Mouse (Mus musculus) hindbrain, embryonic 16.5 days (tissue): ENCODE measurements around the gene Susd1. TPM values are rescaled to one million over a fixed set of nuclear protein-coding genes. Genes with fewer than 3 reads are reported as not detected.
A peak's percentile ranks its signal among the peaks of the same experiment; 100 is the strongest.

Experiments
- ATAC-seq: fragments of 200-750 bp; cut with Nextera tagmentation; 2 replicates; pipeline ENCODE4 v1.8.0; 2017; ENCODE audit warnings: moderate TSS enrichment, moderate library complexity
- H3K27ac ChIP-seq: fragments of 300-500 bp; sonication (generic); 2 replicates; pipeline ENCODE4 v1.5.1; 2014; ENCODE audit warnings: low read depth, mild to moderate bottlenecking, control low read depth, low read length, moderate library complexity
- H3K27me3 ChIP-seq: fragments of 300-500 bp; sonication (generic); replicated peaks from 2 replicates; pipeline ENCODE4 v1.6.1; 2014; ENCODE audit warnings: low read length; ENCODE audit not compliant: control insufficient read depth, insufficient read depth
- H3K36me3 ChIP-seq: fragments of 300-500 bp; sonication (generic); 2 replicates; pipeline ENCODE4 v1.6.1; 2014; ENCODE audit warnings: mild to moderate bottlenecking, low read length, moderate library complexity, mixed read lengths; ENCODE audit not compliant: control insufficient read depth, insufficient read depth
- H3K4me1 ChIP-seq: fragments of 300-500 bp; sonication (generic); 2 replicates; pipeline ENCODE4 v1.6.1; 2014; ENCODE audit warnings: low read depth, low read length; ENCODE audit not compliant: control insufficient read depth, insufficient read depth
- H3K4me2 ChIP-seq: fragments of 300-500 bp; sonication (generic); 2 replicates; pipeline ENCODE4 v1.6.1; 2014; ENCODE audit warnings: mild to moderate bottlenecking, low read length, control low read depth, moderate library complexity
- H3K4me3 ChIP-seq: fragments of 300-500 bp; sonication (generic); 2 replicates; pipeline ENCODE4 v1.5.1; 2014; ENCODE audit warnings: mild to moderate bottlenecking, low read length, control low read depth, moderate library complexity
- H3K9ac ChIP-seq: fragments of 300-500 bp; sonication (generic); 2 replicates; pipeline ENCODE4 v1.6.1; 2014; ENCODE audit warnings: low read depth, mild to moderate bottlenecking, control low read depth, low read length, moderate library complexity
- H3K9me3 ChIP-seq: fragments of 300-500 bp; sonication (generic); 2 replicates; pipeline ENCODE4 v1.6.1; 2014; ENCODE audit warnings: mild to moderate bottlenecking, low read length, moderate library complexity; ENCODE audit not compliant: control insufficient read depth
- WGBS: fragments of 180-500 bp; shearing (Covaris S2); extraction: QIAGEN DNeasy Blood & Tissue Kit; methylation state at CpG from one replicate; pipeline ENCODE4 v1.1.7; 2014; 5-methylcytosine and 5-hydroxymethylcytosine counted together
- polyA plus RNA-seq: library from polyadenylated mRNA; unstranded; fragments of >200 nt; fragmentation: Nextera tagmentation; extraction: Ambion mirVana; gene quantifications from 2 replicates; pipeline ENCODE4 v1.2.1, GENCODE M21; 2015

The Susd1 gene
- polyA plus RNA-seq, 1 experiment from 2014 or later = 2.1 TPM

DNA sequence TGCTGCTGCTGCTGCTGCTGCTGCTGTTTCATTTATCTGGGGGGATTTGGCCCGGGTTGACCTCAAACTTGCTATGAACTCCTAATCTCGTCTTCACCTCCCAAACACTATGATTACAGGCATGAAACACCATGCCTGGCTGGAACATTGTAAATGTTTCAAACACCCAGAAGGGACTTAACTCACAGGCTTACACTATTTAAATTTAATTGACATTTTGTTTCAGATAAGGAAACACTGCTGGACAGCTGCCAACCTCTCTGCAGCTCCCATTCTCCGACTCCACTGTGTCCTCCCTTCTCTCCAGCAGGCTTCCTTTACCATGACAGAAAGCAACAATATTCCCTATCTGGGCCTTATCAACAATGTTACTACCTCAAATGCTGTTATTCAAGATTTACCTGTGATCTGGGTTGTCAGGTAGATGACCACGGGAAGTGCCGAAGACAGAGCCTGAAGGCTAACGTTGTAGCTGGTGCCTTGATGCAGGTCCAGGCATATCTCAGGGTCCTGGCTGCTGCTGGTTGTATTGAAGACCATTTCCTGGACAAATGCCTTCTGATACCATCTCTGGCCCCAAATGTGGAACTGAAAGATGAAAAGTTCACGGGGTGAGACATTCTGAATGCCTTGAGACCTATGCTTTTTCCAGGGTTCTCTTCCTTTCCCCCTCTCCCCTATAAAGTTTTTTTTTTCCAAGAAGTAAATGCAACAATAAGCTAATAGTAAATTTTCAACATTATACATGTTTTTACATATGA lies 88.8 kb downstream of the Susd1 start:
- no peaks in the 10 kb centered on the region for H3K4me1 ChIP-seq
- 78% methylated on average over 7 of the region's 7 CpGs for WGBS
- no peak overlapping the region for H3K27ac ChIP-seq
- no peaks in the 10 kb centered on the region for H3K27me3 ChIP-seq
- H3K4me2 ChIP-seq = no peak overlapping the region
- ATAC-seq = no peak
- H3K36me3 ChIP-seq = no peaks in the 10 kb centered on the region
- no peak overlapping the region for H3K9ac ChIP-seq
- H3K4me3 ChIP-seq = no peak overlapping the region
- H3K9me3 ChIP-seq = no peaks in the 10 kb centered on the region

DNA sequence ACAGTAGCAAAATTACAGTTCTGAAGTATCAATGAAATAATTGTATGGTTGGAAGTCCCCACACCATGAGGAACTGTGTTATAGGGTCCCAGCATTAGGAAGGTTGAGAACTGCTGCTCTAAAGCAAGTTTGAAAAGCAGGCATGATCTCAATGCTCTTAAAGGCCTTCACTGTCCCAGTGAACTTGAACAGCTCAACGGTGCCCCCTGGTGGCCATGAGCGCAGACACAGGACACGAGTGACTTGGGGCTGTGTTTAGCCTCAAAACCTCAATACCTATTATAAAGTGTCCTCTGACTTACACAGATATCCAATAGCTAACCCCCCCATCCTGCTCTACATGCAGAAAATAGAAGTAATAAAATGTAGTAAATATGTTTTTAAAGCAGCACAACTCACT lies 97.7 kb downstream of the Susd1 start:
- ATAC-seq = peak; percentile 90
- H3K9me3 ChIP-seq = no peaks in the 10 kb centered on the region
- no peaks in the 10 kb centered on the region for H3K27me3 ChIP-seq
- H3K9ac ChIP-seq = no peak overlapping the region
- no peak overlapping the region for H3K4me2 ChIP-seq
- no peak overlapping the region for H3K4me3 ChIP-seq
- no peak overlapping the region for H3K27ac ChIP-seq
- no peaks in the 10 kb centered on the region for H3K36me3 ChIP-seq
- WGBS = 2% methylated on average over 3 of the region's 3 CpGs
- H3K4me1 ChIP-seq = peaks cover 5% of the 10 kb centered on the region

DNA sequence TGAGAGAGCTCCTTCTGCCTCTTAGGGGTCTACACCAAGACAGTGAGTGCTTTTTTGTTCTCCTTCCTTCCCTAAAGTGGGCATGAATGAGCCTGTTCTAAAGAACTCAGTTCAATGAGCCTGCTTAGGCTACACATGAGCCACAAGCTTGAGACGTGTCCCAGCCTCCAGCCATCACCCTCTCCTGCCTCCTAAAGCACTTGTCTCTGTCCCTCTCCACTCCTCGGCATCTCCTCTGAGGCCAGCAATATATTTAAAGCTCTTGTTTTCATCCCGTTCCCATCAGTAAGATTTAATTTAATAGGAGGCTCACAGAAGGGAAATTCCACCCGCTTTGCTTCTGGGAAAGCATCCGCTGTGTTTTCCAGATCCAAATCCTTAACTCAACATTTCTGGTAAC lies 98.4 kb downstream of the Susd1 start:
- H3K4me3 ChIP-seq = no peak overlapping the region
- no peak for ATAC-seq
- WGBS = 74% methylated on average over 5 of the region's 5 CpGs

DNA sequence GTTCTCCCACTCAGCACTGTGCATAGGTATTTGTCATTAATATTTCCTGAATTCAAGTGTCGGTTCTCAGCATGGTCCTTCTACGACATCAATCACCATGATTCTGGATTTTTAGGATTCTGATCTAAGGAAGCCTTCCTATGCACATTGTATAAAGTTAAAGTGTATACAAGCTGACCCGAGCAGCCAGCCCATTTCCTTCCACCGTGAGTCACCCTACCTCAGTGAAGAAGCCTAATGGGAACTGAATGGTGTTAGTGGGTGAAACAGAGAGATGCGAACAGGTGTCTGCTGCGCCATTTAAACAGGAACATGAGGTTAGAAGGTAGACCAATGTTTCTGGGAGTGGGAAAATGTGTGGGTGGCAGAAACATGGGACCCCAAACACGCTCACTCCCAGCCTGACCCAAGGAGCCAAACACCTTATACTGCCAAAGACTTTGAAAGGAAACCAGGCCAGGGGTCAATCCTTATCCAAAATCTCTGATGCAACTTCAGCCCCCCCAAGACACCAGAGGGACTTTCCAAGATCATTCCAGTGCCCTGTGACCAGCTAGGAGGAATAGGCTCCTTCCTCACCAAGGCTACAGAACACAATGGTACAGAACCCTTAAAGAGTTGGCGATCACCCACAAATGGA lies 99.4 kb downstream of the Susd1 start:
- H3K9ac ChIP-seq = no peak overlapping the region
- no peak overlapping the region for H3K27ac ChIP-seq
- ATAC-seq = no peak
- H3K4me1 ChIP-seq = peaks cover 5% of the 10 kb centered on the region
- no peaks in the 10 kb centered on the region for H3K9me3 ChIP-seq
- H3K36me3 ChIP-seq = no peaks in the 10 kb centered on the region
- no peak overlapping the region for H3K4me2 ChIP-seq
- no peak overlapping the region for H3K4me3 ChIP-seq
- 93% methylated on average over 8 of the region's 8 CpGs for WGBS
- no peaks in the 10 kb centered on the region for H3K27me3 ChIP-seq

More for the DNA sequence above, 98.4 kb downstream of the Susd1 start:
- no peaks in the 10 kb centered on the region for H3K36me3 ChIP-seq
- no peaks in the 10 kb centered on the region for H3K9me3 ChIP-seq
- no peak overlapping the region for H3K9ac ChIP-seq
- H3K27ac ChIP-seq = no peak overlapping the region
- peaks cover 5% of the 10 kb centered on the region for H3K4me1 ChIP-seq
- no peaks in the 10 kb centered on the region for H3K27me3 ChIP-seq
- no peak overlapping the region for H3K4me2 ChIP-seq

DNA sequence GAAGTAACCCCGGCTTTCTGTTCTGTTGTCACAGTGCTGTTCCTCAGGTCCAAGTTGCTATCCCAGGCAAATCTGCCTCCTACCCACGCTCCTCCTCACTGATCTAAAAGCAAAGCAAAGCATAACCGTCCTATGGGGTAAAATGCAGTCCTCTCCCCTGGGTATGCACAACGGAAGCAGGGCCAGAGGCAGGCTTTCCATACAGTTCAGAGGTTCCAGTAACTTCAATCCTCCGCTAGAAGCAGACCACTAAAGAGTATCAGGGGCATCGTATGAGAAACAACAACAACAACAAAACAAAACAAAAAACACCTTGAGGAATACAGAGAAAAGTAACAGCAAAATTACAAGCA lies 100.9 kb downstream of the Susd1 start:
- Histone ChIP-seq H3K4me3 (no peak overlapping the region), H3K9me3 (no peaks in the 10 kb centered on the region), H3K27me3 (no peaks in the 10 kb centered on the region), H3K4me2 (no peak overlapping the region), H3K9ac (no peak overlapping the region), H3K27ac (no peak overlapping the region), H3K36me3 (no peaks in the 10 kb centered on the region), H3K4me1 (peaks cover 5% of the 10 kb centered on the region)
- ATAC-seq = no peak
- 87% methylated on average over 6 of the region's 6 CpGs for WGBS

DNA sequence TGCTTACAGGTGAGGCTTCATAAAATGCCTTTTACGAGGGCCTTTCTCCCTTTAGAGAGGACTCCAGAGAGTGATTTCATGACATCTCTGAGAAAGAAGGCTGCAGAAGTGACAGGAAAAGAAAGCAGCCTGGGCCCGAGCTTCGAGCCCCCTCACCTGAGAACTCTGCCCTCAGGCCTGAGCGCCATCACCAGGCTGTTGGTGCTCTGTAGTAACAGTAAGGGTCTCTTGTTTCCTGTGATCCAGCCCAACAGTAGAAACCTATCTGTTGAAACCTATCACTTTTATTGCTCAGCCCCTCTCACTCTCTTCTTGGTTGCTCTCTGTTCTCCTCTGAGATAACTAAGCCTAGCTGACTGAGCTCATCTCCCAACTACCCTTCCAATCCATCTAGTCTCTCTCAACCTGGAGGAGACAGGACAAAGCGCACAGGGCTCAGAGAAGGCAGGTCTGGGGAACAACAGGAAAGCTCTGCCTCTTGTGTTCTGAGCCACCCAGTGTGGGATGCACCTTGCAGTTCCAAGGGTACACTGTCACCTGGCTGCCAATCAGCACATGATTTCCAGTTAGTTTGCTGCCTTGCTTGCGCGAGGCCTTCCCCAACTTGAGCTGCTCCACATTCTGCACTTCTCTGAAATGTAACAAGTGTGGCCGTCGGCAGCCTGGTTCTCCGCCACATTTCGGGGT lies 101.4 kb downstream of the Susd1 start:
- Histone ChIP-seq H3K9ac (no peak overlapping the region), H3K9me3 (no peaks in the 10 kb centered on the region), H3K4me2 (no peak overlapping the region), H3K27ac (no peak overlapping the region), H3K4me3 (no peak overlapping the region), H3K27me3 (no peaks in the 10 kb centered on the region), H3K4me1 (peaks cover 5% of the 10 kb centered on the region), H3K36me3 (no peaks in the 10 kb centered on the region)
- WGBS = 89% methylated on average over 11 of the region's 11 CpGs
- no peak for ATAC-seq

DNA sequence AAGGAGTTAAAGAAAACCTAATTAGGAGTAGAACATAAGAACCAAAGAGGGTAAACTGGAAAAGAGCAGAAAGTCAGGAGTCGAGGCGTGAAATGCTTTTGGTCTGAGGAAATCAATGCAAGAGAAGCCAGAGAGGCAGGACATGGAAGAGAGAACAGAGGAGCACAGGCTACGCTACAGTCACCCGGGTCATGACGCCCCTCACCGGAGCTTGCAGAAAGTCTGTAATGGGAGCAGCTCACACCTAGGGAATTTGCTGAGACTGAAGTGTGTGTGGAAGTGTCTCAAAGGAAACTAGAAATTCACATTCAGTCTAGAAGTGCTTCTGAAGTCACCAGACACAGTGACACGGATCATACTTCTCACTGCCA lies 102.0 kb downstream of the Susd1 start:
- Histone ChIP-seq H3K9me3 (no peaks in the 10 kb centered on the region), H3K27ac (no peak overlapping the region), H3K36me3 (no peaks in the 10 kb centered on the region), H3K4me3 (no peak overlapping the region), H3K4me1 (peaks cover 5% of the 10 kb centered on the region), H3K9ac (no peak overlapping the region), H3K27me3 (no peaks in the 10 kb centered on the region), H3K4me2 (no peak overlapping the region)
- ATAC-seq = no peak
- 65% methylated on average over 7 of the region's 7 CpGs for WGBS

DNA sequence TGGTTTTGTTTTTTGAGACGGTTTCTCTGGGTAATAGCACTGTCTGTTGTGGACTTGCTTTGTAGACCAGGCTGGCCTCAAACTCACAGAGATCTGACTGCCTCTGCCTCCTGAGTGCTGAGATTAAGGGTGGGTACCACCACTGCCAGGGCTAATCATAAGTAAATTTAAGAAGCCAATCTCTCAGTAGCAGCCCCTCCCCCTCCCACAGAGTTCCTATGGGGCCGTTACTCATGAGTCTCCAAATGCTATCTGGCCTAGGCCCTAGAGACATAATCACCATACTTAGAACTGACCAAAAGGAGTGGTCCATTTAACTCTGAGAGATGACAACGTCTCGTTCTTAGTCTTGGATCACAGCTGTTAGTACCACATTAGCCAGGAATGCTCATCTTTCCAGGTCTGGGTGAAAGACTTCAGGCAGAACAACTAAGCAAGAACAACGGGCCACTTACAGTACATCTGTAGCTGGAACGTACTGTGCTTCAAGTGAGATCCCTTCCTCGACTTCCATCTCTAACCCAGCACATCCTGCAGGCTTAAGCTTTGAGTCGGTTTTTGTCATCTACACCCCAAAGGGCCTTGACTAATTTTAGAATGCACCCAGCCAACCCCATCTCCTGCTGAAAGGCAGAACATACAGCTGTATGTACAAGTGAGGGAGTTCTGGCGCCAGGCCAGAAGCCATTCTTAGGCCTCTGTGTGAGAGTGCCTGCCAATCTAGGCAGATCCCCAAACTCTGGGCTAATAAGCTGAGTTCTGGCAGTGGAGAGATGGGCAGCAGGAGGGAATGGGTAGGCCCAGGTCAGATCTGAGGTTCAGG lies 102.6 kb downstream of the Susd1 start:
- peaks cover 5% of the 10 kb centered on the region for H3K4me1 ChIP-seq
- H3K27ac ChIP-seq = no peak overlapping the region
- H3K9me3 ChIP-seq = no peaks in the 10 kb centered on the region
- H3K4me3 ChIP-seq = no peak overlapping the region
- no peak for ATAC-seq
- H3K4me2 ChIP-seq = no peak overlapping the region
- H3K9ac ChIP-seq = no peak overlapping the region
- 69% methylated on average over 9 of the region's 9 CpGs for WGBS
- H3K27me3 ChIP-seq = no peaks in the 10 kb centered on the region
- no peaks in the 10 kb centered on the region for H3K36me3 ChIP-seq

DNA sequence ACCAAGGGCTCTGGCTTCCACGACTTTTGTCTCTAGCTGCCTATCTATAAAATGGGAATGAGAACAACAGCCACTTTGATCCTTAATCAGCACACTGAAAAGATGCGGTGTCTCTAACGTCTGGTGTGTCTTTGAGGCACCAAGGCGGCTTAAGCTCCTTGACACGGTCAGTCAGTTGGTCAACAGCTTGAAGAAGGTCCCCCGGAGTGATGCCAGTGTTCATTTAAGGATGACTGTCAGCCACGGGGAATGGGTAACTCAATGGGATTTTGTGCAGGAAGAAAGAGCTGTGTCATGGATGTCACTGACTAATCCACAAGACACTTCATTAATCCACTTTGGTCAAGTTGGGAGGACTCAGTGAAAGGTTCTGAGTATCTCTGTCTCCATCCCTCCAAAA lies 103.3 kb downstream of the Susd1 start:
- no peak overlapping the region for H3K27ac ChIP-seq
- no peak for ATAC-seq
- H3K36me3 ChIP-seq = no peaks in the 10 kb centered on the region
- no peaks in the 10 kb centered on the region for H3K27me3 ChIP-seq
- no peak overlapping the region for H3K4me3 ChIP-seq
- WGBS = 65% methylated on average over 7 of the region's 7 CpGs
- no peaks in the 10 kb centered on the region for H3K9me3 ChIP-seq
- peaks cover 5% of the 10 kb centered on the region for H3K4me1 ChIP-seq
- H3K9ac ChIP-seq = no peak overlapping the region
- no peak overlapping the region for H3K4me2 ChIP-seq
